Mouse (Mus musculus): ENCODE measurements at regions not wholly inside any gene's neighbourhood (a gene's known extent, or its start where the extent isn't known, plus 50 kb on each side); places are given as distances from the start of the nearest gene placed in this dataset.

- TF ChIP-seq CTCF (IDR thresholded peaks at IDR 0.05) (no peak), EP300 (IDR thresholded peaks at IDR 0.05) (no peak)
Observed at GRCm38 (mm10) chr8:25453826-25454225, 629.7 kb upstream of the Adam5 start.

All from lung, postnatal 0 days (tissue).